Mouse (Mus musculus) CH12.LX (cell line): ENCODE results near the gene Kxd1.

Source experiments
- CTCF ChIP-seq, 2 experiments: IDR thresholded peaks in 1 of 2; conservative IDR thresholded peaks in 1 of 2; 2 replicates each; pipeline ENCODE4 v1.5.1; 2011 to 2012; ENCODE audit warnings: low read depth in 2 of 2, low read length in 2 of 2, improper control_type of control experiment in 1 of 2, inconsistent platforms in 1 of 2, mild to moderate bottlenecking in 1 of 2, moderate library complexity in 1 of 2
- EP300 ChIP-seq: IDR thresholded peaks from 2 replicates; pipeline ENCODE4 v1.6.1; 2011; ENCODE audit warnings: low read length, improper control_type of control experiment
- JUND ChIP-seq: conservative IDR thresholded peaks from 2 replicates; pipeline ENCODE4 v1.6.1; 2011; ENCODE audit warnings: low read depth, low read length, improper control_type of control experiment
- POLR2A ChIP-seq: IDR thresholded peaks from 2 replicates; pipeline ENCODE4 v1.6.1; 2011; ENCODE audit warnings: low read depth, mild to moderate bottlenecking, improper control_type of control experiment, low read length
- SMC3 ChIP-seq: IDR thresholded peaks from 2 replicates; pipeline ENCODE4 v1.6.1; 2011; ENCODE audit warnings: low read depth, low read length, improper control_type of control experiment
- TCF12 ChIP-seq: IDR thresholded peaks from 2 replicates; pipeline ENCODE4 v1.6.1; 2014; ENCODE audit warnings: low read depth, mild to moderate bottlenecking, inconsistent platforms, low read length, improper control_type of control experiment
- USF2 ChIP-seq: conservative IDR thresholded peaks from 2 replicates; pipeline ENCODE4 v1.6.1; 2011; ENCODE audit warnings: low read depth, low read length, improper control_type of control experiment

DNA sequence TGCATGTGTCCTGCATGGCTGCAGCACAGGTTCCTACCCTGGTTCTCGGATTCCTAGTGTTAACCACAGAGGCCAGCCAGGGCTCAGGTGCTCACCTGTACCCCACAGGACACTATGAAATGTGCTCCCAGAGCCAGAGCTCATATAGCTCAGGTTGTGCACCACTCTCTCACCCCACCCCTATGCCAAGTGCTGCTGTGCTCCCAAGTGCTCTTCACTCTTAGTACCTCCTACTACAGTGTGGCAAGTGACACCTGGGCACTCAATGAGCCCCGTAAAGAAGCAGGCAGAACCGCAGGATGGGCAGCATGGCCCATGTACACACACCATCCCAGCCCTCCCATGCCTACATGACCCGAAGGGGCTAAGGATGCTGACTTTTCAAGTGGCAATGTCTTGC lies 59.0 kb downstream of the Kxd1 start:
- no peak for TF ChIP-seq POLR2A
- TF ChIP-seq CTCF (conservative IDR thresholded peaks at IDR 0.05 in 1 of 2, IDR thresholded peaks at IDR 0.05 in 1 of 2; ENCODE audit: low read depth in 2 of 2, low read length in 2 of 2) = no peak
- TF ChIP-seq TCF12 = no peak
- TF ChIP-seq JUND = no peak
- TF ChIP-seq USF2 = no peak
- TF ChIP-seq SMC3 = no peak
- no peak for TF ChIP-seq EP300
